Mouse (Mus musculus) CH12.LX (cell line): ENCODE measurements around the gene Myo16. TPM values are rescaled to one million over a fixed set of nuclear protein-coding genes. Genes with fewer than 3 reads are reported as not detected.

Experiments used
- DNase-seq: peaks from one replicate; pipeline ENCODE4 v3.0.0-alpha.2; 2013; ENCODE audit errors: extremely low read depth
- H3K27ac ChIP-seq: 2 replicates; pipeline ENCODE4 v1.5.1; 2012; ENCODE audit warnings: low read depth, mild to moderate bottlenecking, control low read depth, moderate library complexity; ENCODE audit not compliant: insufficient read depth
- H3K27me3 ChIP-seq: replicated peaks from 2 replicates; pipeline ENCODE3; 2012; ENCODE audit warnings: inconsistent platforms
- H3K36me3 ChIP-seq, 2 experiments: replicated peaks in 1 of 2; 2 replicates each; pipeline versions ENCODE3 to v1.6.1; 2012; ENCODE audit warnings: inconsistent platforms in 1 of 2, low read length in 1 of 2, mild to moderate bottlenecking in 1 of 2, mixed read lengths in 1 of 2, moderate library complexity in 1 of 2; ENCODE audit not compliant: control insufficient read depth in 1 of 2, insufficient read depth in 1 of 2
- H3K4me1 ChIP-seq, 2 experiments: 2 replicates each; pipeline ENCODE4 v1.6.1; 2012; ENCODE audit warnings: inconsistent platforms in 1 of 2, moderate library complexity in 1 of 2; ENCODE audit not compliant: insufficient read depth in 2 of 2, control insufficient read depth in 1 of 2
- H3K4me2 ChIP-seq: 2 replicates; pipeline ENCODE4 v1.6.1; 2012; ENCODE audit warnings: low read depth, mild to moderate bottlenecking, control low read depth; ENCODE audit not compliant: poor library complexity, insufficient read depth, severe bottlenecking
- H3K4me3 ChIP-seq, 3 experiments: fragments of 150-350 bp in 1 of 3; sonication (generic) in 1 of 3; replicated peaks in 1 of 3; 2 replicates each; pipeline versions ENCODE3 to v1.5.1; 2011 to 2012; ENCODE audit warnings: low read depth in 2 of 3, low read length in 2 of 3, mild to moderate bottlenecking in 2 of 3, moderate library complexity in 2 of 3, control low read depth in 1 of 3, improper control_type of control experiment in 1 of 3, inconsistent platforms in 1 of 3, mixed read lengths in 1 of 3; ENCODE audit not compliant: poor library complexity in 1 of 3
- H3K79me2 ChIP-seq: replicated peaks from 2 replicates; pipeline ENCODE4 v1.6.1; 2012; ENCODE audit warnings: mild to moderate bottlenecking, moderate library complexity; ENCODE audit not compliant: control insufficient read depth, poor library complexity, insufficient read depth, severe bottlenecking; ENCODE audit errors: extremely low read depth
- H3K9ac ChIP-seq: 2 replicates; pipeline ENCODE4 v1.6.1; 2012; ENCODE audit warnings: low read depth, mild to moderate bottlenecking, control low read depth, moderate library complexity; ENCODE audit not compliant: insufficient read depth
- H3K9me3 ChIP-seq: replicated peaks from 2 replicates; pipeline ENCODE3; 2012; ENCODE audit warnings: low read length, inconsistent platforms, mixed read lengths
- BHLHE40 ChIP-seq: IDR thresholded peaks from 2 replicates; pipeline ENCODE4 v1.6.1; 2011; ENCODE audit warnings: mild to moderate bottlenecking, low read depth, low read length, improper control_type of control experiment
- CHD2 ChIP-seq: IDR thresholded peaks from 2 replicates; pipeline ENCODE4 v1.6.1; 2011; ENCODE audit warnings: low read length, improper control_type of control experiment
- E2F4 ChIP-seq: IDR thresholded peaks from 2 replicates; pipeline ENCODE4 v1.6.1; 2011; ENCODE audit warnings: low read depth, low read length, improper control_type of control experiment; ENCODE audit not compliant: insufficient replicate concordance
- EP300 ChIP-seq: IDR thresholded peaks from 2 replicates; pipeline ENCODE4 v1.6.1; 2011; ENCODE audit warnings: low read length, improper control_type of control experiment
- ETS1 ChIP-seq: conservative IDR thresholded peaks from 2 replicates; pipeline ENCODE4 v1.6.1; 2012; ENCODE audit warnings: low read depth, mild to moderate bottlenecking, inconsistent platforms, low read length, improper control_type of control experiment, moderate library complexity
- HCFC1 ChIP-seq: IDR thresholded peaks from 2 replicates; pipeline ENCODE4 v1.6.1; 2012; ENCODE audit warnings: low read depth, mild to moderate bottlenecking, inconsistent platforms, low read length, improper control_type of control experiment
- JUND ChIP-seq: conservative IDR thresholded peaks from 2 replicates; pipeline ENCODE4 v1.6.1; 2011; ENCODE audit warnings: low read depth, low read length, improper control_type of control experiment
- KAT2A ChIP-seq: IDR thresholded peaks from 2 replicates; pipeline ENCODE4 v1.6.1; 2012; ENCODE audit warnings: low read length, improper control_type of control experiment, inconsistent platforms; ENCODE audit not compliant: insufficient replicate concordance
- MAFK ChIP-seq: IDR thresholded peaks from 2 replicates; pipeline ENCODE4 v1.6.1; 2011; ENCODE audit warnings: low read length, improper control_type of control experiment; ENCODE audit not compliant: insufficient replicate concordance
- MEF2A ChIP-seq: IDR thresholded peaks from 2 replicates; pipeline ENCODE4 v1.6.1; 2014; ENCODE audit warnings: low read depth, mild to moderate bottlenecking, inconsistent platforms, low read length, improper control_type of control experiment, borderline replicate concordance
- MXI1 ChIP-seq: IDR thresholded peaks from 2 replicates; pipeline ENCODE4 v1.6.1; 2011; ENCODE audit warnings: mild to moderate bottlenecking, low read depth, low read length, improper control_type of control experiment
- MYC ChIP-seq: IDR thresholded peaks from 2 replicates; pipeline ENCODE4 v1.6.1; 2011; ENCODE audit warnings: low read depth, mild to moderate bottlenecking, improper control_type of control experiment, low read length
- NELFE ChIP-seq: IDR thresholded peaks from 2 replicates; pipeline ENCODE4 v1.6.1; 2011; ENCODE audit warnings: low read depth, low read length, improper control_type of control experiment
- PAX5 ChIP-seq: IDR thresholded peaks from 2 replicates; pipeline ENCODE4 v1.6.1; 2012; ENCODE audit warnings: low read length, inconsistent platforms, mixed read lengths
- RAD21 ChIP-seq: IDR thresholded peaks from 2 replicates; pipeline ENCODE4 v1.6.1; 2011; ENCODE audit warnings: low read depth, mild to moderate bottlenecking, low read length, improper control_type of control experiment, moderate library complexity
- RCOR1 ChIP-seq: conservative IDR thresholded peaks from 2 replicates; pipeline ENCODE4 v1.6.1; 2012; ENCODE audit warnings: low read depth, mild to moderate bottlenecking, inconsistent platforms, low read length, improper control_type of control experiment
- SIN3A ChIP-seq: IDR thresholded peaks from 2 replicates; pipeline ENCODE4 v1.6.1; 2012; ENCODE audit warnings: low read length, improper control_type of control experiment, inconsistent platforms
- TBP ChIP-seq: conservative IDR thresholded peaks from 2 replicates; pipeline ENCODE4 v1.6.1; 2011; ENCODE audit warnings: low read depth, low read length, improper control_type of control experiment
- UBTF ChIP-seq: IDR thresholded peaks from 2 replicates; pipeline ENCODE4 v1.6.1; 2012; ENCODE audit warnings: low read depth, mild to moderate bottlenecking, inconsistent platforms, low read length, improper control_type of control experiment, moderate library complexity
- USF1 ChIP-seq: IDR thresholded peaks from 2 replicates; pipeline ENCODE4 v1.6.1; 2014; ENCODE audit warnings: low read depth, mild to moderate bottlenecking, inconsistent platforms, low read length, improper control_type of control experiment
- USF2 ChIP-seq: conservative IDR thresholded peaks from 2 replicates; pipeline ENCODE4 v1.6.1; 2011; ENCODE audit warnings: low read depth, low read length, improper control_type of control experiment
- ZKSCAN1 ChIP-seq: IDR thresholded peaks from 2 replicates; pipeline ENCODE4 v1.6.1; 2012; ENCODE audit warnings: low read depth, inconsistent platforms, low read length, improper control_type of control experiment, borderline replicate concordance
- ZMIZ1 ChIP-seq: IDR thresholded peaks from 2 replicates; pipeline ENCODE4 v1.6.1; 2012; ENCODE audit warnings: low read depth, mild to moderate bottlenecking, inconsistent platforms, low read length, improper control_type of control experiment
- dilution Hi-C: fragments of 300-500 bp; cut with MboI; formaldehyde crosslinking; loops from 2 replicates; pipeline ENCODE4 v1.14.3; 2020; ENCODE audit warnings: low sequenced_read_pairs; ENCODE audit not compliant: extremely low pct_unique_long_range_greater_than_20kb, extremely low pct_ligation_motif_present
- in situ Hi-C: fragments of 300-500 bp; cut with MboI; formaldehyde crosslinking; loops from 3 replicates; pipeline ENCODE4 v1.14.3; 2019; ENCODE audit warnings: low sequenced_read_pairs, low pct_ligation_motif_present, low pct_unique_long_range_greater_than_20kb, mixed read lengths
- polyA plus RNA-seq: library from polyadenylated mRNA; unstranded; fragments of >175 nt; gene quantifications from 2 replicates; pipeline ENCODE4 v1.2.1, GENCODE M21; 2012; ENCODE audit warnings: low read depth; ENCODE audit not compliant: insufficient read length
- total RNA-seq, 2 experiments: library from RNA; depleted of rRNA; stranded (reverse); fragments of 300-350 nt in 1 of 2; fragments of >200 nt in 1 of 2; gene quantifications; 2 replicates each; pipeline ENCODE4 v1.2.3; 2012 to 2014

Gene Myo16
- total and polyA plus RNA-seq, 3 experiments, result not detected

GRCm38 (mm10) chr8:10175976-10176375 lies 22.3 kb downstream of the Myo16 start:
- no peaks in the 10 kb centered on the region for H3K4me1 ChIP-seq
- H3K9me3 ChIP-seq, result no peaks in the 10 kb centered on the region
- no peak overlapping the region for H3K27ac ChIP-seq
- no peak for DNase-seq
- TF ChIP-seq CHD2, result no peak
- TF ChIP-seq HCFC1, result no peak
- TF ChIP-seq KAT2A, result no peak
- no peak for TF ChIP-seq PAX5
- TF ChIP-seq RAD21, result no peak
- TF ChIP-seq MXI1, result no peak
- no peak for TF ChIP-seq SIN3A
- no peak for TF ChIP-seq EP300
- no peak for TF ChIP-seq RCOR1
- dilution Hi-C loops, result no loop called here
- H3K79me2 ChIP-seq, result no peaks in the 10 kb centered on the region
- H3K9ac ChIP-seq, result no peak overlapping the region
- H3K27me3 ChIP-seq, result no peaks in the 10 kb centered on the region
- no peak overlapping the region for H3K4me2 ChIP-seq
- in situ Hi-C loops, result no loop called here
- no peak overlapping the region for H3K4me3 ChIP-seq
- no peaks in the 10 kb centered on the region for H3K36me3 ChIP-seq

DNA sequence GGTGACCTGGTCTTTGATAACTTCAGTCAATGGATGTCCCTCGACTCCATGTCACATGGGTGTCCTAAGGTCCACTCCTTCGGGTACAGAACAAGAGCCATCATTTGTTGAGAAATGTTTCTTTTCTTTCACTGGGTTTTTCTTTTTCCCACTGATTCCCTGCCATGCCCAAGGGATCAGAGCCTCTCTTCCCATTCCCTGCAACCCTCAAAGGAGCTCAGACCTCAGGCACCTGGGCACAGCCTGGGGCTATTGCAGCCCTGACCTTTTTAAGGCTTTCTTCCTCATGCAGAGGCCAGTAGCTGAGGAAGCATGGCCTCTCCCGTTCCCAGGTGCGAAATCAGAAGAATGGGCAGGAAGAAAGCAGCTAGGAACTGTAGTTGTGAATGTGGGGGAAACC lies 23.4 kb downstream of the Myo16 start:
- Histone ChIP-seq H3K27ac (no peak overlapping the region), H3K9ac (no peak overlapping the region), H3K36me3 (no peaks in the 10 kb centered on the region), H3K9me3 (no peaks in the 10 kb centered on the region), H3K27me3 (no peaks in the 10 kb centered on the region), H3K4me3 (no peak overlapping the region)
- in situ Hi-C loops, result no loop called here
- DNase-seq, result no peak
- TF ChIP-seq MAFK, result no peak
- TF ChIP-seq TBP, result no peak
- no peak for TF ChIP-seq MYC
- TF ChIP-seq JUND, result no peak
- no peak for TF ChIP-seq ETS1
- no peak for TF ChIP-seq USF2
- TF ChIP-seq USF1, result no peak
- TF ChIP-seq BHLHE40, result no peak
- TF ChIP-seq MXI1, result no peak
- no peak for TF ChIP-seq UBTF
- no peak for TF ChIP-seq ZKSCAN1
- TF ChIP-seq HCFC1, result no peak
- no peak for TF ChIP-seq NELFE
- no peak for TF ChIP-seq E2F4
- no peak for TF ChIP-seq ZMIZ1
- no peak for TF ChIP-seq MEF2A
- TF ChIP-seq SIN3A, result no peak
- TF ChIP-seq, all 38 proteins: peak for 0
- Histone ChIP-seq H3K4me1 (no peaks in the 10 kb centered on the region), H3K4me2 (no peak overlapping the region), H3K79me2 (no peaks in the 10 kb centered on the region)
- dilution Hi-C loops, result no loop called here
